Mouse (Mus musculus): ENCODE measurements around the gene Pnpla2.

Gene Pnpla2

GRCm38 (mm10) chr7:141467230-141468030 lies 12.4 kb downstream of the Pnpla2 start, which contains the start of gene Cd151:
Gene Cd151 (plus strand): TSS chr7:141467392.
- DNase-seq (ENCODE audit: extremely low read depth, low read depth) = no peak

GRCm38 (mm10) chr7:141468164-141468521 lies 13.1 kb downstream of the Pnpla2 start:
- DNase-seq (ENCODE audit: extremely low read depth, low read depth) = no peak

GRCm38 (mm10) chr7:141468522-141469211 lies 13.7 kb downstream of the Pnpla2 start:
- peak; percentile 90 for DNase-seq (ENCODE audit: extremely low read depth, low read depth)

- DNase-seq (ENCODE audit: extremely low read depth, low read depth) = no peak
These were observed 14.4 kb downstream of the Pnpla2 start for GRCm38 (mm10) chr7:141469352-141469751.

GRCm38 (mm10) chr7:141469901-141470636 lies 15.1 kb downstream of the Pnpla2 start:
- no peak for DNase-seq (ENCODE audit: extremely low read depth, low read depth)

GRCm38 (mm10) chr7:141470637-141470944 lies 15.6 kb downstream of the Pnpla2 start:
- DNase-seq (ENCODE audit: extremely low read depth, low read depth) = no peak

GRCm38 (mm10) chr7:141471236-141471635 lies 16.2 kb downstream of the Pnpla2 start:
- no peak for DNase-seq (ENCODE audit: extremely low read depth, low read depth)

GRCm38 (mm10) chr7:141472226-141472625 lies 17.2 kb downstream of the Pnpla2 start:
- no peak for DNase-seq (ENCODE audit: extremely low read depth, low read depth)

GRCm38 (mm10) chr7:141472763-141473162 lies 17.8 kb downstream of the Pnpla2 start:
- DNase-seq (ENCODE audit: extremely low read depth, low read depth) = no peak

GRCm38 (mm10) chr7:141474160-141474559 lies 19.2 kb downstream of the Pnpla2 start:
- DNase-seq (ENCODE audit: extremely low read depth, low read depth) = no peak

GRCm38 (mm10) chr7:141475011-141475804 lies 20.2 kb downstream of the Pnpla2 start, which contains the start of the genes Polr2l and Tspan4:
Gene Polr2l (minus strand): TSS chr7:141475132.
Gene Tspan4 (plus strand): TSS chr7:141475240.
- DNase-seq (ENCODE audit: extremely low read depth, low read depth) = no peak

GRCm38 (mm10) chr7:141475805-141476158 lies 20.8 kb downstream of the Pnpla2 start:
- no peak for DNase-seq (ENCODE audit: extremely low read depth, low read depth)

GRCm38 (mm10) chr7:141476226-141476980 lies 21.4 kb downstream of the Pnpla2 start:
- no peak for DNase-seq (ENCODE audit: extremely low read depth, low read depth)

GRCm38 (mm10) chr7:141476981-141477370 lies 22.0 kb downstream of the Pnpla2 start:
- DNase-seq (ENCODE audit: extremely low read depth, low read depth) = no peak

- no peak for DNase-seq (ENCODE audit: extremely low read depth, low read depth)
These were observed 22.7 kb downstream of the Pnpla2 start for GRCm38 (mm10) chr7:141477578-141478269.

GRCm38 (mm10) chr7:141478270-141478748 lies 23.3 kb downstream of the Pnpla2 start:
- no peak for DNase-seq (ENCODE audit: extremely low read depth, low read depth)

GRCm38 (mm10) chr7:141480842-141481497 lies 26.0 kb downstream of the Pnpla2 start:
- no peak for DNase-seq (ENCODE audit: extremely low read depth, low read depth)

- DNase-seq (ENCODE audit: extremely low read depth, low read depth) = no peak
These were observed 26.8 kb downstream of the Pnpla2 start for GRCm38 (mm10) chr7:141481498-141482401.
